Mouse (Mus musculus) brain, embryonic 14.5 days (tissue): ENCODE measurements around the gene Lce6a.

Experiments used
- CTCF ChIP-seq: fragments of 200-500 bp; IDR thresholded peaks from 2 replicates; pipeline ENCODE4 v1.5.1; 2012; ENCODE audit warnings: inconsistent platforms, mild to moderate bottlenecking, moderate library complexity, borderline replicate concordance; ENCODE audit not compliant: insufficient read depth, insufficient read length; ENCODE audit errors: extremely low read depth
- POLR2A ChIP-seq: fragments of 200-500 bp; IDR thresholded peaks from 2 replicates; pipeline ENCODE4 v1.6.1; 2012; ENCODE audit warnings: mild to moderate bottlenecking, inconsistent platforms, borderline replicate concordance; ENCODE audit not compliant: poor library complexity, insufficient read depth, insufficient read length, severe bottlenecking; ENCODE audit errors: extremely low read depth

DNA sequence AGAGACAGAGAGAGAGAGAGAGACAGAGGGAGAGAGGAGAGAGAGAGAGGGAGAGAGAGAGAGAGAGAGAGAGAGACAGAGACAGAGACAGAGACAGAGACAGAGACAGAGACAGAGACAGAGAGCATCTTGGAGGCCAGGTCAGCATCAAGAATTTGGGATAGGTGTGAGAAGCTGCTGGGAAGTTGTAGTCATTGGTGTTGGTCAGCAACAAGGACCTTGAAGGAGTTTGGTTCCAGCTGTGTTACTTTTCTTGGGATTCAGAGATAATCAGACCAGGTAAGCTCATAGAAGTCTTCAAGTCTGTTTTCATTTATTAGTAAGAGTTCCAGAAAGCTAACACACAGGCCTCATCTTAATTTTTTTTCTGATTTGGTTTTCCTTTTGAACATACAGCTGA, 14.1 kb downstream of the Lce6a start, which contains the start of gene 2210017I01Rik:
- TF ChIP-seq CTCF (no peak), POLR2A (no peak)
